Mouse (Mus musculus): ENCODE results near the gene Fmnl3.

Fmnl3 gene

GRCm38 (mm10) chr15:99370259-99370691 is at the start of gene Fmnl3:
Gene Fmnl3, minus strand, starts transcription at chr15:99370482.
- DNase-seq (ENCODE audit: inconsistent age in 2 of 2, low spot score in 1 of 2) = peak; percentile 94 to 99

GRCm38 (mm10) chr15:99417692-99418271 is 47.5 kb upstream of the Fmnl3 start:
- no peak for DNase-seq (ENCODE audit: inconsistent age in 2 of 2, low spot score in 1 of 2)

- no peak for DNase-seq (ENCODE audit: inconsistent age in 2 of 2, low spot score in 1 of 2)
Observed at GRCm38 (mm10) chr15:99416957-99417356, 46.7 kb upstream of the Fmnl3 start.

GRCm38 (mm10) chr15:99416348-99416882 is 46.1 kb upstream of the Fmnl3 start:
- DNase-seq (ENCODE audit: inconsistent age in 2 of 2, low spot score in 1 of 2) = peak; percentile 79 to 94

- DNase-seq (ENCODE audit: inconsistent age in 2 of 2, low spot score in 1 of 2) = peak in 1 of 2 experiments; percentile 82
Observed at GRCm38 (mm10) chr15:99415793-99416192, 45.5 kb upstream of the Fmnl3 start.

GRCm38 (mm10) chr15:99411747-99412146 is 41.5 kb upstream of the Fmnl3 start:
- no peak for DNase-seq (ENCODE audit: inconsistent age in 2 of 2, low spot score in 1 of 2)

- no peak for DNase-seq (ENCODE audit: inconsistent age in 2 of 2, low spot score in 1 of 2)
Observed at GRCm38 (mm10) chr15:99408845-99409244, 38.6 kb upstream of the Fmnl3 start.

- DNase-seq (ENCODE audit: inconsistent age in 2 of 2, low spot score in 1 of 2) = no peak
Observed at GRCm38 (mm10) chr15:99406986-99407570, 36.8 kb upstream of the Fmnl3 start.

- no peak for DNase-seq (ENCODE audit: inconsistent age in 2 of 2, low spot score in 1 of 2)
Observed at GRCm38 (mm10) chr15:99405150-99405549, 34.9 kb upstream of the Fmnl3 start.

GRCm38 (mm10) chr15:99403159-99403889 is 33.0 kb upstream of the Fmnl3 start:
- DNase-seq (ENCODE audit: inconsistent age in 2 of 2, low spot score in 1 of 2) = no peak

- peak in 1 of 2 experiments; percentile 67 for DNase-seq (ENCODE audit: inconsistent age in 2 of 2, low spot score in 1 of 2)
Observed at GRCm38 (mm10) chr15:99400602-99401001, 30.3 kb upstream of the Fmnl3 start.

- DNase-seq (ENCODE audit: inconsistent age in 2 of 2, low spot score in 1 of 2) = peak in 1 of 2 experiments; percentile 79
Observed at GRCm38 (mm10) chr15:99399503-99400245, 29.4 kb upstream of the Fmnl3 start.

GRCm38 (mm10) chr15:99397622-99398021 is 27.3 kb upstream of the Fmnl3 start:
- DNase-seq (ENCODE audit: inconsistent age in 2 of 2, low spot score in 1 of 2) = no peak

- peak; percentile 57 to 92 for DNase-seq (ENCODE audit: inconsistent age in 2 of 2, low spot score in 1 of 2)
Observed at GRCm38 (mm10) chr15:99396875-99397274, 26.6 kb upstream of the Fmnl3 start.

- no peak for DNase-seq (ENCODE audit: inconsistent age in 2 of 2, low spot score in 1 of 2)
Observed at GRCm38 (mm10) chr15:99396462-99396861, 26.2 kb upstream of the Fmnl3 start.

- peak in 1 of 2 experiments; percentile 63 for DNase-seq (ENCODE audit: inconsistent age in 2 of 2, low spot score in 1 of 2)
Observed at GRCm38 (mm10) chr15:99393386-99394252, 23.3 kb upstream of the Fmnl3 start.

- peak; percentile 99 to 100 for DNase-seq (ENCODE audit: inconsistent age in 2 of 2, low spot score in 1 of 2)
Observed at GRCm38 (mm10) chr15:99392486-99393385, 22.5 kb upstream of the Fmnl3 start, which contains the start of gene Tmbim6. Gene Tmbim6, plus strand, starts transcription at chr15:99392882.

- DNase-seq (ENCODE audit: inconsistent age in 2 of 2, low spot score in 1 of 2) = peak in 1 of 2 experiments; percentile 42
Observed at GRCm38 (mm10) chr15:99391975-99392374, 21.7 kb upstream of the Fmnl3 start.
